Mouse (Mus musculus) CH12.LX (cell line): ENCODE measurements around the gene D1Ertd622e.

ENCODE experiments used
- CHD1 ChIP-seq: IDR thresholded peaks from 2 replicates; pipeline ENCODE4 v1.6.1; 2012; ENCODE audit warnings: low read depth, low read length, improper control_type of control experiment, inconsistent platforms
- CHD2 ChIP-seq: IDR thresholded peaks from 2 replicates; pipeline ENCODE4 v1.6.1; 2011; ENCODE audit warnings: low read length, improper control_type of control experiment
- CTCF ChIP-seq, 2 experiments: IDR thresholded peaks in 1 of 2; conservative IDR thresholded peaks in 1 of 2; 2 replicates each; pipeline ENCODE4 v1.5.1; 2011 to 2012; ENCODE audit warnings: low read depth in 2 of 2, low read length in 2 of 2, improper control_type of control experiment in 1 of 2, inconsistent platforms in 1 of 2, mild to moderate bottlenecking in 1 of 2, moderate library complexity in 1 of 2
- ELF1 ChIP-seq: IDR thresholded peaks from 2 replicates; pipeline ENCODE4 v1.6.1; 2014; ENCODE audit warnings: low read depth, mild to moderate bottlenecking, inconsistent platforms, low read length, improper control_type of control experiment
- EP300 ChIP-seq: IDR thresholded peaks from 2 replicates; pipeline ENCODE4 v1.6.1; 2011; ENCODE audit warnings: low read length, improper control_type of control experiment
- JUND ChIP-seq: conservative IDR thresholded peaks from 2 replicates; pipeline ENCODE4 v1.6.1; 2011; ENCODE audit warnings: low read depth, low read length, improper control_type of control experiment
- MYC ChIP-seq: IDR thresholded peaks from 2 replicates; pipeline ENCODE4 v1.6.1; 2011; ENCODE audit warnings: low read depth, mild to moderate bottlenecking, improper control_type of control experiment, low read length
- POLR2A ChIP-seq: IDR thresholded peaks from 2 replicates; pipeline ENCODE4 v1.6.1; 2011; ENCODE audit warnings: low read depth, mild to moderate bottlenecking, improper control_type of control experiment, low read length
- POLR2AphosphoS2 ChIP-seq: IDR thresholded peaks from 2 replicates; pipeline ENCODE4 v1.6.1; 2011; ENCODE audit warnings: low read depth, low read length, improper control_type of control experiment
- RAD21 ChIP-seq: IDR thresholded peaks from 2 replicates; pipeline ENCODE4 v1.6.1; 2011; ENCODE audit warnings: low read depth, mild to moderate bottlenecking, low read length, improper control_type of control experiment, moderate library complexity
- ZC3H11A ChIP-seq: IDR thresholded peaks from 2 replicates; pipeline ENCODE4 v1.6.1; 2012; ENCODE audit warnings: low read depth, mild to moderate bottlenecking, inconsistent platforms, low read length, improper control_type of control experiment

DNA sequence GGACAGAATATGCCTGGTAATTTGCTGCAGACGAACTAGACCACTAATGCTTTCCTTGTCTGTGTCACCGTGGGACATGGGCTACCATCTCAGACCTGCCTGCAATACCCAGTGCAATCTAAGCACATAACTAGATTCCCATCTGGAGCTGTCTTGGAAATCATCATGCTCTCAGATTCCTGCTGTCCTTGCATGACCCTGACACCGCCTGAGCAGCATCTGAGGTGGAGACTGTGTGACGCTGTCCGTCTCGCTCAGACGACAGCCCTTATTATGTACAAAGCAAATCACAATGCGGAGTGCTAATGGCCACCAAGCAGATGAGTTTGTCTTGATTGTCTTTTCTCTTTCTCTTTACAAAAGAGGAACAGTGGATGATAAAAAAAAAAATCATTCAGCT, 33.9 kb downstream of the D1Ertd622e start:
- TF ChIP-seq RAD21 = no peak
- TF ChIP-seq POLR2A = no peak
- TF ChIP-seq CHD2 = no peak
- TF ChIP-seq MYC = no peak
- no peak for TF ChIP-seq POLR2AphosphoS2
- TF ChIP-seq CTCF (conservative IDR thresholded peaks at IDR 0.05 in 1 of 2, IDR thresholded peaks at IDR 0.05 in 1 of 2; ENCODE audit: low read depth in 2 of 2, low read length in 2 of 2) = no peak
- no peak for TF ChIP-seq CHD1
- TF ChIP-seq ZC3H11A = no peak
- no peak for TF ChIP-seq ELF1
- TF ChIP-seq EP300 = no peak
- TF ChIP-seq JUND = no peak
